Mouse (Mus musculus): ENCODE measurements around the gene Trmt61a. TPM values are rescaled to one million over a fixed set of nuclear protein-coding genes. Genes with fewer than 3 reads are reported as not detected.
"Not testable (repeated sequence)": the region's sequence is repeated elsewhere in the genome, so short reads cannot be mapped to it uniquely, and the experiment has no call there.

Trmt61a gene
- polyA plus RNA-seq, 1 experiment: 21.6 TPM

- DNase-seq: no peak
- Histone ChIP-seq H3K4me1 (ENCODE audit: control insufficient read depth, insufficient read depth, low read length) (peaks cover 17% of the 10 kb centered on the region), H3K4me3 (replicated peaks; ENCODE audit: extremely low read depth, low read depth, low read length) (no peak overlapping the region)
- 33% methylated on average over 9 of the region's 9 CpGs for WGBS
- no peak for TF ChIP-seq CTCF (IDR thresholded peaks at IDR 0.05; ENCODE audit: insufficient read depth, low read length)
- peak; percentile 47; the same call in 1 of the 2 replicates for TF ChIP-seq POLR2A (IDR thresholded peaks at IDR 0.05; ENCODE audit: borderline replicate concordance, extremely low read depth, low read depth, low read length)
These were observed 26.7 kb downstream of the Trmt61a start for GRCm38 (mm10) chr12:111704609-111705008.

- 28% methylated on average over 15 of the region's 15 CpGs for WGBS
- no peak overlapping the region for H3K4me3 ChIP-seq (replicated peaks; ENCODE audit: extremely low read depth, low read depth, low read length)
- peaks cover 17% of the 10 kb centered on the region for H3K4me1 ChIP-seq (ENCODE audit: control insufficient read depth, insufficient read depth, low read length)
- TF ChIP-seq CTCF (IDR thresholded peaks at IDR 0.05; ENCODE audit: insufficient read depth, low read length): no peak
- no peak for TF ChIP-seq POLR2A (IDR thresholded peaks at IDR 0.05; ENCODE audit: borderline replicate concordance, extremely low read depth, low read depth, low read length)
- DNase-seq: peak; percentile 66
These were observed 27.5 kb downstream of the Trmt61a start for GRCm38 (mm10) chr12:111705186-111705973.

GRCm38 (mm10) chr12:111708181-111708580 lies 30.3 kb downstream of the Trmt61a start:
- 52% methylated on average over 4 of the region's 4 CpGs for WGBS
- H3K4me1 ChIP-seq (ENCODE audit: control insufficient read depth, insufficient read depth, low read length): peaks cover 20% of the 10 kb centered on the region
- TF ChIP-seq CTCF (IDR thresholded peaks at IDR 0.05; ENCODE audit: insufficient read depth, low read length): no peak
- no peak for TF ChIP-seq POLR2A (IDR thresholded peaks at IDR 0.05; ENCODE audit: borderline replicate concordance, extremely low read depth, low read depth, low read length)
- no peak for DNase-seq
- H3K4me3 ChIP-seq (replicated peaks; ENCODE audit: extremely low read depth, low read depth, low read length): no peak overlapping the region

- DNase-seq: no peak
- H3K4me3 ChIP-seq (replicated peaks; ENCODE audit: extremely low read depth, low read depth, low read length): no peak overlapping the region
- TF ChIP-seq POLR2A (IDR thresholded peaks at IDR 0.05; ENCODE audit: borderline replicate concordance, extremely low read depth, low read depth, low read length) (no peak), CTCF (IDR thresholded peaks at IDR 0.05; ENCODE audit: insufficient read depth, low read length) (no peak)
- peaks cover 13% of the 10 kb centered on the region for H3K4me1 ChIP-seq (ENCODE audit: control insufficient read depth, insufficient read depth, low read length)
- 72% methylated on average over 10 of the region's 10 CpGs for WGBS
These were observed 32.2 kb downstream of the Trmt61a start for GRCm38 (mm10) chr12:111710091-111710490.

- WGBS: 1% methylated on average over 25 of the region's 33 CpGs
These were observed 34.6 kb downstream of the Trmt61a start for GRCm38 (mm10) chr12:111712476-111712875.

GRCm38 (mm10) chr12:111713004-111713651 lies 35.2 kb downstream of the Trmt61a start, which contains the start of the genes Bag5 and Apopt1:
TSS of gene Bag5 (minus strand) at chr12:111713257.
TSS of gene Apopt1 (plus strand) at chr12:111713261.
- Histone ChIP-seq H3K4me3 (replicated peaks; ENCODE audit: extremely low read depth, low read depth, low read length) (peak within 1 kb of the TSS; percentile 63), H3K4me1 (ENCODE audit: control insufficient read depth, insufficient read depth, low read length) (peaks cover 5% of the 10 kb centered on the region; the same call in 1 of the 2 replicates)
- WGBS: under 1% methylated on average over 85 of the region's 86 CpGs
- peak; percentile 88 for DNase-seq
- TF ChIP-seq CTCF (IDR thresholded peaks at IDR 0.05; ENCODE audit: insufficient read depth, low read length) (no peak), POLR2A (IDR thresholded peaks at IDR 0.05; ENCODE audit: borderline replicate concordance, extremely low read depth, low read depth, low read length) (peak; percentile 78)

More at GRCm38 (mm10) chr12:111712476-111712875, 34.6 kb downstream of the Trmt61a start:
- Histone ChIP-seq H3K4me3 (replicated peaks; ENCODE audit: extremely low read depth, low read depth, low read length) (peak overlapping the region; percentile 63), H3K4me1 (ENCODE audit: control insufficient read depth, insufficient read depth, low read length) (peaks cover 5% of the 10 kb centered on the region; the same call in 1 of the 2 replicates)
- DNase-seq: peak; percentile 32
- TF ChIP-seq POLR2A (IDR thresholded peaks at IDR 0.05; ENCODE audit: borderline replicate concordance, extremely low read depth, low read depth, low read length) (no peak), CTCF (IDR thresholded peaks at IDR 0.05; ENCODE audit: insufficient read depth, low read length) (no peak)

- WGBS: 64% methylated on average over 6 of the region's 6 CpGs
- not testable (repeated sequence) for H3K4me3 ChIP-seq (replicated peaks; ENCODE audit: extremely low read depth, low read depth, low read length); DNase-seq; H3K4me1 ChIP-seq (ENCODE audit: control insufficient read depth, insufficient read depth, low read length)
These were observed 36.0 kb downstream of the Trmt61a start for GRCm38 (mm10) chr12:111713880-111714279.

- 94% methylated on average over 7 of the region's 7 CpGs for WGBS
These were observed 38.6 kb downstream of the Trmt61a start for GRCm38 (mm10) chr12:111716505-111716904.

GRCm38 (mm10) chr12:111718656-111719055 lies 40.8 kb downstream of the Trmt61a start:
- 43% methylated on average over 8 of the region's 8 CpGs for WGBS

More at GRCm38 (mm10) chr12:111716505-111716904, 38.6 kb downstream of the Trmt61a start:
- TF ChIP-seq CTCF (IDR thresholded peaks at IDR 0.05; ENCODE audit: insufficient read depth, low read length): no peak
- no peak for TF ChIP-seq POLR2A (IDR thresholded peaks at IDR 0.05; ENCODE audit: borderline replicate concordance, extremely low read depth, low read depth, low read length)
- DNase-seq: no peak
- Histone ChIP-seq H3K4me3 (replicated peaks; ENCODE audit: extremely low read depth, low read depth, low read length) (no peak overlapping the region), H3K4me1 (ENCODE audit: control insufficient read depth, insufficient read depth, low read length) (peaks cover 5% of the 10 kb centered on the region; the same call in 1 of the 2 replicates)

More at GRCm38 (mm10) chr12:111718656-111719055, 40.8 kb downstream of the Trmt61a start:
- TF ChIP-seq CTCF (IDR thresholded peaks at IDR 0.05; ENCODE audit: insufficient read depth, low read length): no peak
- TF ChIP-seq POLR2A (IDR thresholded peaks at IDR 0.05; ENCODE audit: borderline replicate concordance, extremely low read depth, low read depth, low read length): no peak
- DNase-seq: no peak
- Histone ChIP-seq H3K4me3 (replicated peaks; ENCODE audit: extremely low read depth, low read depth, low read length) (no peak overlapping the region), H3K4me1 (ENCODE audit: control insufficient read depth, insufficient read depth, low read length) (peaks cover 2% of the 10 kb centered on the region; the same call in 1 of the 2 replicates)

Measured in lung, adult 2 months (tissue).